Mouse (Mus musculus) heart, embryonic 13.5 days (tissue): Measurements from ENCODE around the gene Nub1. TPM values are rescaled to one million over a fixed set of nuclear protein-coding genes. Genes with fewer than 3 reads are reported as not detected.

Experiments used
- ATAC-seq: fragments of 200-750 bp; cut with Nextera tagmentation; 2 replicates; pipeline ENCODE4 v1.8.0; 2017; ENCODE audit warnings: moderate TSS enrichment; ENCODE audit not compliant: insufficient number of reproducible peaks, low FRiP score, low TSS enrichment; ENCODE audit errors: extremely low read depth
- H3K27ac ChIP-seq: fragments of 300-500 bp; sonication (generic); replicated peaks from 2 replicates; pipeline ENCODE4 v1.5.1; 2015; ENCODE audit warnings: moderate library complexity, mild to moderate bottlenecking, inconsistent platforms
- H3K27me3 ChIP-seq: fragments of 300-500 bp; sonication (generic); replicated peaks from 2 replicates; pipeline ENCODE4 v1.6.1; 2015; ENCODE audit warnings: mild to moderate bottlenecking, inconsistent platforms
- H3K36me3 ChIP-seq: fragments of 300-500 bp; sonication (generic); 2 replicates; pipeline ENCODE4 v1.6.1; 2015; ENCODE audit warnings: mild to moderate bottlenecking, inconsistent platforms
- H3K4me1 ChIP-seq: fragments of 300-500 bp; sonication (generic); 2 replicates; pipeline ENCODE4 v1.6.1; 2015; ENCODE audit warnings: inconsistent platforms
- H3K4me2 ChIP-seq: fragments of 300-500 bp; sonication (generic); 2 replicates; pipeline ENCODE4 v1.6.1; 2015; ENCODE audit warnings: inconsistent platforms, mild to moderate bottlenecking, moderate library complexity
- H3K4me3 ChIP-seq: fragments of 300-500 bp; sonication (generic); 2 replicates; pipeline ENCODE4 v1.5.1; 2015; ENCODE audit warnings: moderate library complexity, mild to moderate bottlenecking, inconsistent platforms
- H3K9ac ChIP-seq: fragments of 300-500 bp; sonication (generic); 2 replicates; pipeline ENCODE4 v1.6.1; 2015; ENCODE audit warnings: inconsistent platforms, mild to moderate bottlenecking, moderate library complexity
- H3K9me3 ChIP-seq: fragments of 300-500 bp; sonication (generic); 2 replicates; pipeline ENCODE4 v1.6.1; 2016; ENCODE audit warnings: inconsistent platforms
- WGBS: fragments of 180-500 bp; shearing (Covaris S2); methylation state at CpG from one replicate; pipeline ENCODE4 v1.1.7; 2015; ENCODE audit warnings: mixed read lengths; 5-methylcytosine and 5-hydroxymethylcytosine counted together
- polyA plus RNA-seq: library from polyadenylated mRNA; unstranded; fragments of >200 nt; fragmentation: Nextera tagmentation; extraction: Ambion mirVana; gene quantifications from 2 replicates; pipeline ENCODE4 v1.2.1, GENCODE M21; 2015

Gene Nub1
- polyA plus RNA-seq, 1 experiment from 2014 or later: 24.7 TPM

GRCm38 (mm10) chr5:24743956-24744355 lies 58.6 kb downstream of the Nub1 start:
- Histone ChIP-seq H3K4me2 (no peak overlapping the region), H3K9me3 (no peaks in the 10 kb centered on the region), H3K27me3 (no peaks in the 10 kb centered on the region; the same call in 1 of the 2 replicates), H3K36me3 (no peaks in the 10 kb centered on the region), H3K4me3 (no peak overlapping the region), H3K27ac (no peak overlapping the region), H3K4me1 (peaks cover 40% of the 10 kb centered on the region), H3K9ac (no peak overlapping the region)
- no peak for ATAC-seq
- WGBS: 83% methylated on average over 10 of the region's 10 CpGs

- 23% methylated on average over 6 of the region's 6 CpGs for WGBS
- peaks cover 37% of the 10 kb centered on the region for H3K4me1 ChIP-seq
- H3K9me3 ChIP-seq: no peaks in the 10 kb centered on the region
- H3K4me2 ChIP-seq: no peak overlapping the region
- no peaks in the 10 kb centered on the region for H3K36me3 ChIP-seq
- no peak overlapping the region for H3K27ac ChIP-seq
- no peaks in the 10 kb centered on the region; the same call in 1 of the 2 replicates for H3K27me3 ChIP-seq
- no peak overlapping the region for H3K4me3 ChIP-seq
- no peak for ATAC-seq
- H3K9ac ChIP-seq: peak overlapping the region; percentile 33; the same call in 1 of the 2 replicates
Observed at GRCm38 (mm10) chr5:24747533-24747932, 62.2 kb downstream of the Nub1 start.

DNA sequence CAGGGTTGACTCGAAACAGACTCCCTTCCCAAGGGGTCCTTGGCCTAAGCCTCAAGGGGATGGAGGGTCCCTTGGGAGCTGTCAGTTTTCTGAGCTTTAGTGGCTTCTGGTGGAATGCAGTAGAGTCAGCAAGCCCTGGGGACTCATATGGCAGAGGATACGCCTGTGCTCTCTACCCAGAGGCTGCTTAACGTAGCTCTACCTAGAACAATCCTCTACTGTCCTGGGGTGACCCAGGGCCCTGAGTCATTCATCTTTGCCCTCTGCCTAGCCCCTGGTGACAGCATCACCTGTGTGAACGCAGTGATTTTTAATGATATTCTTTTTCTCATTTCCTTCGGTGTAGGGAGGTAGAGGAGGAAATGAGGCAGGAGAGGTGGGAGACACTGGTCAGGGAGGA lies 64.4 kb downstream of the Nub1 start:
- Histone ChIP-seq H3K27ac (peak overlapping the region; percentile 73), H3K4me2 (peak overlapping the region; percentile 94), H3K27me3 (no peaks in the 10 kb centered on the region; the same call in 1 of the 2 replicates), H3K36me3 (no peaks in the 10 kb centered on the region), H3K9ac (peak overlapping the region; percentile 94; the same call in 1 of the 2 replicates), H3K9me3 (no peaks in the 10 kb centered on the region), H3K4me3 (peak overlapping the region; percentile 69), H3K4me1 (peaks cover 42% of the 10 kb centered on the region)
- WGBS: 61% methylated on average over 5 of the region's 5 CpGs
- no peak for ATAC-seq

DNA sequence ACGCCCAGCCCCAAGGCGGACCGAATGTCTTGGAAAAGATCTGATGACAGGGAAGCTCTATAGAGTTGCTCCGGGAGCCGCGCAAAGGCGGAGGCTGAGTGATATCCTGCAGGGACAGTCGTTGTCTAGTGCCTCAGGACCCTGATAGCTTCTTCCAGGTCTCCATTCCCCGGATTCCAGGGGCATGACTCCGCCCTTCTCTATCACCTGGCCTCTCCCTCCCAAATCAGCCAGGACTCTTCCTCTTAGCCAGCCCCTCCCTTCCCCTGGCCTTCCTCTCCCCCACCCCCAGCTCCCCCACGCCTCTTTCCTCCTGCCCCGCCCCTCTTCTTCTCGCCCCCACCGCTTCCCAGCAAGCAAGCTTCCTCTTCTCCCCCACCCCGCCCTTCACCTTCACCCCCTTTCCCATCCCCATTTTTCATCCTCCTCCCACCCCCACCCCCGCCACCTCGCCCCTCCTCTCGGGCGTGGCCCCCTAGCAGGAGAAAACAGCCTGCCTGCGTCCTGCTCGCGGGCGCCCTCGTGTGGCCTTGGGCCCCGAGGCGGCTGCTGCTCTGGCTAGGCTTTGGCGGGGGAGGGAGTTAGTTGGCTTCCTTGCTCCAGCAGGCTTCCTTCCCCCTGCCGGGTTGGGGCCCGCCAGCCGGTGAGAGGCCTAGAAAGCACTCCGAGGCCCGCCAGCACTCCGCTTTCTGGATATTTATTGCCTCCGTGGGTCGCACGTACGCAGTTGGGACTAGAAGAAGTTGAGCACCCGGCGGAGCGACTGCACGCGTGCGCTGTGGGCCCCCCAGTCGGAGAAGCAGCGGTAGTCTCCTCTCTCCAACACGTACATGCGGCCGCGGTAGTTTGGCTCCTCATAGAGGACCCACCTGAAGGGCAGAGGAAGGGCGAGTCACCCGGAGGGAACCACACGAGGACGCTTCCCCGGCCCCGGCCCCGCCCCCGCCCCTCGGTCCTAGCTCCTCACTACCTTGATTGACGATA lies 65.3 kb downstream of the Nub1 start:
- Histone ChIP-seq H3K27ac (peak overlapping the region; percentile 97), H3K4me2 (peak overlapping the region; percentile 94), H3K27me3 (no peaks in the 10 kb centered on the region; the same call in 1 of the 2 replicates), H3K36me3 (no peaks in the 10 kb centered on the region), H3K9me3 (no peaks in the 10 kb centered on the region), H3K9ac (peak overlapping the region; percentile 94), H3K4me3 (peak overlapping the region; percentile 69), H3K4me1 (peaks cover 42% of the 10 kb centered on the region)
- ATAC-seq: peak; percentile 56
- WGBS: 1% methylated on average over 59 of the region's 59 CpGs

GRCm38 (mm10) chr5:24751305-24752174 lies 66.2 kb downstream of the Nub1 start:
- H3K4me1 ChIP-seq: peaks cover 51% of the 10 kb centered on the region
- no peaks in the 10 kb centered on the region; the same call in 1 of the 2 replicates for H3K27me3 ChIP-seq
- H3K4me3 ChIP-seq: peak overlapping the region; percentile 69
- peak overlapping the region; percentile 94 for H3K4me2 ChIP-seq
- WGBS: 2% methylated on average over 25 of the region's 25 CpGs
- peak overlapping the region; percentile 97 for H3K27ac ChIP-seq
- ATAC-seq: peak; percentile 14; the same call in 1 of the 2 replicates
- peak overlapping the region; percentile 94 for H3K9ac ChIP-seq
- no peaks in the 10 kb centered on the region for H3K36me3 ChIP-seq
- no peaks in the 10 kb centered on the region for H3K9me3 ChIP-seq

DNA sequence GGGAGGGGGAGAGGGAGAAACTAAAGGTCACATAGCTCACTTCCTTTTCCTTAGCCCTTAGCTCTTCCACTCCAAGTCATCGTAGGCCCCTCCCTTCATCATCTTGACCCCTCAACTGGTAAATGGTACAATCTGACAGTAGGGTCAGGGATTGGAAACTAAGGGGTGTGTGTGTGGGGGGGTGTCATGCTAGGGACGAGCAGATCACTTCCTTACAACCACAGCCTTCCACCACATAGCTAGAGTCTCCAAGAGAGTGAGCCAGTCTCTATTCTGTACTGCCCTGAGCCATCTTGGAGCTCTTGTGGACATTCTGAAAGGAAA lies 66.8 kb downstream of the Nub1 start:
- H3K4me3 ChIP-seq: peak overlapping the region; percentile 69
- H3K27ac ChIP-seq: peak overlapping the region; percentile 97
- H3K27me3 ChIP-seq: peaks cover 5% of the 10 kb centered on the region; the same call in 1 of the 2 replicates
- no peak for ATAC-seq
- no peaks in the 10 kb centered on the region for H3K9me3 ChIP-seq
- WGBS: 10% methylated on average over 2 of the region's 2 CpGs
- peaks cover 48% of the 10 kb centered on the region for H3K4me1 ChIP-seq
- H3K36me3 ChIP-seq: no peaks in the 10 kb centered on the region
- peak overlapping the region; percentile 94 for H3K9ac ChIP-seq
- H3K4me2 ChIP-seq: peak overlapping the region; percentile 94

GRCm38 (mm10) chr5:24756931-24757330 lies 71.6 kb downstream of the Nub1 start:
- 55% methylated on average over 3 of the region's 3 CpGs for WGBS
- no peaks in the 10 kb centered on the region for H3K36me3 ChIP-seq
- H3K27ac ChIP-seq: no peak overlapping the region
- peaks cover 30% of the 10 kb centered on the region for H3K4me1 ChIP-seq
- no peak overlapping the region for H3K4me3 ChIP-seq
- peaks cover 13% of the 10 kb centered on the region; the same call in 1 of the 2 replicates for H3K27me3 ChIP-seq
- ATAC-seq: no peak
- H3K4me2 ChIP-seq: no peak overlapping the region
- no peaks in the 10 kb centered on the region for H3K9me3 ChIP-seq
- no peak overlapping the region for H3K9ac ChIP-seq

DNA sequence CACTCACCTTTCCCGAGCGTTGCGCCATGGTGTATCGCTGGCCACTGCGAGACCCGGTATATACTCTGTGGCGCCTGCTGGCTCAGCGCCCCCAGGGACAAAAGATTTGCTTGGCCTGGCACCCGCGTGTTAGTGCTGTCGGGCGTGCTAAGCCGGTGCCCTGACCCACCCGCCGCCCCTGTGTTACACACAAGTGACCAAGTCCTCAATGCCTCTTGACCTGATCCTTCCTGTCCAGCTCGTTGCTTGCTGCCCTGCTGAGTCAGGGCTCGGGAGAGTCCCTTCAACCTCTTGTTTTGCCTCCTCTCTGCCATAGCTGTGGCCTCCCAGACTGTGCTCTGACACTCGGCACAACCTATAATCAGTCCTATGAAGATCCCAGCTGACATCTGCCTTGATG lies 72.5 kb downstream of the Nub1 start, which contains the start of gene Crygn:
TSS of gene Crygn (minus strand) at position 193 of the 400 bp plus-strand sequence.
- no peak for ATAC-seq
- Histone ChIP-seq H3K4me2 (no peak within 1 kb of the TSS), H3K4me1 (peaks cover 24% of the 10 kb centered on the region), H3K9ac (no peak within 1 kb of the TSS), H3K9me3 (no peaks in the 10 kb centered on the region), H3K36me3 (no peaks in the 10 kb centered on the region), H3K4me3 (no peak within 1 kb of the TSS), H3K27me3 (peaks cover 13% of the 10 kb centered on the region; the same call in 1 of the 2 replicates), H3K27ac (no peak within 1 kb of the TSS)
- WGBS: 28% methylated on average over 18 of the region's 18 CpGs

Other genes with a start within 250 kb of the Nub1 start
- gene Fastk, start 240.2 kb upstream of the Nub1 start, polyA plus RNA-seq: 163 and 164 TPM in 2 replicates
- gene Tmub1, start 237.7 kb upstream of the Nub1 start, polyA plus RNA-seq: 16.2 and 19.9 TPM in 2 replicates
- gene Agap3, start 233.4 kb upstream of the Nub1 start, polyA plus RNA-seq: 14.4 and 16.5 TPM in 2 replicates
- gene Gbx1, start 158.3 kb upstream of the Nub1 start, polyA plus RNA-seq: 0.05 TPM in 1 of 2 replicates, not detected in the other
- 4.1 TPM in 2 replicates for gene Asb10, start 144.6 kb upstream of the Nub1 start, polyA plus RNA-seq
- 0.08 and 0.11 TPM in 2 replicates for gene 4931409K22Rik, start 128.7 kb upstream of the Nub1 start, polyA plus RNA-seq
- gene Abcf2, start 108.1 kb upstream of the Nub1 start, polyA plus RNA-seq: 66.7 and 70.7 TPM in 2 replicates
- 16.1 and 16.6 TPM in 2 replicates for gene Chpf2, start 98.8 kb upstream of the Nub1 start, polyA plus RNA-seq
- gene Smarcd3, start 61.1 kb upstream of the Nub1 start, polyA plus RNA-seq: 54.5 and 58.5 TPM in 2 replicates
- 7.7 and 7.9 TPM in 2 replicates for gene Wdr86, start 45.2 kb downstream of the Nub1 start, polyA plus RNA-seq
- gene Crygn, start 72.5 kb downstream of the Nub1 start, polyA plus RNA-seq: 1.9 and 3.0 TPM in 2 replicates
- gene Rheb, start 157.1 kb downstream of the Nub1 start, polyA plus RNA-seq: 235 and 261 TPM in 2 replicates